Mouse (Mus musculus) ES-E14 (cell line): Measurements from ENCODE around the gene Fam20a. TPM values are rescaled to one million over a fixed set of nuclear protein-coding genes. Genes with fewer than 3 reads are reported as not detected.

ENCODE experiments used
- DNase-seq: peaks from one replicate; pipeline ENCODE4 v3.0.0-alpha.2; 2013; ENCODE audit warnings: low read depth, low spot score
- H3K27ac ChIP-seq: 2 replicates; pipeline ENCODE4 v1.5.1; 2012; ENCODE audit warnings: low read depth, mild to moderate bottlenecking, low read length, moderate library complexity, mixed read lengths; ENCODE audit not compliant: poor library complexity, insufficient read depth, severe bottlenecking
- H3K36me3 ChIP-seq: 2 replicates; pipeline ENCODE4 v1.6.1; 2012; ENCODE audit warnings: mild to moderate bottlenecking, low read length, moderate library complexity, mixed read lengths; ENCODE audit not compliant: control insufficient read depth, poor library complexity, insufficient read depth, severe bottlenecking
- H3K4me1 ChIP-seq, 2 experiments: fragments of 150-350 bp in 1 of 2; sonication (generic) in 1 of 2; 2 replicates each; pipeline ENCODE4 v1.6.1; 2012; ENCODE audit warnings: low read length in 2 of 2, mild to moderate bottlenecking in 1 of 2, mixed read lengths in 1 of 2; ENCODE audit not compliant: control insufficient read depth in 2 of 2, insufficient read depth in 2 of 2, poor library complexity in 1 of 2
- H3K4me3 ChIP-seq, 2 experiments: fragments of 150-350 bp in 1 of 2; sonication (generic) in 1 of 2; 2 replicates each; pipeline ENCODE4 v1.5.1; 2012; ENCODE audit warnings: low read length in 2 of 2, low read depth in 1 of 2, mild to moderate bottlenecking in 1 of 2, mixed read lengths in 1 of 2; ENCODE audit not compliant: insufficient read depth in 1 of 2, poor library complexity in 1 of 2, severe bottlenecking in 1 of 2
- H3K9ac ChIP-seq: 2 replicates; pipeline ENCODE4 v1.6.1; 2012; ENCODE audit warnings: low read depth, mild to moderate bottlenecking, low read length, mixed read lengths; ENCODE audit not compliant: poor library complexity, insufficient read depth, severe bottlenecking
- H3K9me3 ChIP-seq: fragments of 150-350 bp; sonication (generic); 2 replicates; pipeline ENCODE4 v1.6.1; 2012; ENCODE audit warnings: low read depth, mild to moderate bottlenecking, low read length; ENCODE audit not compliant: control insufficient read depth, insufficient read depth
- CHD2 ChIP-seq: IDR thresholded peaks from 2 replicates; pipeline ENCODE4 v1.6.1; 2014; ENCODE audit warnings: mild to moderate bottlenecking, low read depth, low read length, inconsistent platforms
- HCFC1 ChIP-seq: IDR thresholded peaks from 2 replicates; pipeline ENCODE4 v1.6.1; 2012; ENCODE audit warnings: low read length, inconsistent platforms, borderline replicate concordance; ENCODE audit not compliant: insufficient read depth
- MAFK ChIP-seq: IDR thresholded peaks from 2 replicates; pipeline ENCODE4 v1.6.1; 2014; ENCODE audit warnings: mild to moderate bottlenecking, low read depth, low read length, inconsistent platforms; ENCODE audit not compliant: insufficient read depth
- ZC3H11A ChIP-seq: IDR thresholded peaks from 2 replicates; pipeline ENCODE4 v1.6.1; 2012; ENCODE audit warnings: low read depth, mild to moderate bottlenecking, inconsistent platforms, low read length, borderline replicate concordance
- ZNF384 ChIP-seq: IDR thresholded peaks from 2 replicates; pipeline ENCODE4 v1.6.1; 2012; ENCODE audit warnings: low read depth, low read length, inconsistent platforms
- in situ Hi-C, 2 experiments: fragments of 600-800 bp; cut with MboI; formaldehyde crosslinking; loops; one replicate each; pipeline ENCODE4 v1.15.1; 2025; ENCODE audit warnings: low sequenced_read_pairs in 2 of 2, inconsistent platforms in 1 of 2; ENCODE audit not compliant: unreplicated experiment in 2 of 2
- total RNA-seq: library from RNA; depleted of rRNA; stranded (reverse); fragments of 300-350 nt; gene quantifications from 2 replicates; pipeline ENCODE4 v1.2.3, GENCODE M21; 2012

Fam20a gene
- total RNA-seq, 1 experiment: 0.45 TPM

DNA sequence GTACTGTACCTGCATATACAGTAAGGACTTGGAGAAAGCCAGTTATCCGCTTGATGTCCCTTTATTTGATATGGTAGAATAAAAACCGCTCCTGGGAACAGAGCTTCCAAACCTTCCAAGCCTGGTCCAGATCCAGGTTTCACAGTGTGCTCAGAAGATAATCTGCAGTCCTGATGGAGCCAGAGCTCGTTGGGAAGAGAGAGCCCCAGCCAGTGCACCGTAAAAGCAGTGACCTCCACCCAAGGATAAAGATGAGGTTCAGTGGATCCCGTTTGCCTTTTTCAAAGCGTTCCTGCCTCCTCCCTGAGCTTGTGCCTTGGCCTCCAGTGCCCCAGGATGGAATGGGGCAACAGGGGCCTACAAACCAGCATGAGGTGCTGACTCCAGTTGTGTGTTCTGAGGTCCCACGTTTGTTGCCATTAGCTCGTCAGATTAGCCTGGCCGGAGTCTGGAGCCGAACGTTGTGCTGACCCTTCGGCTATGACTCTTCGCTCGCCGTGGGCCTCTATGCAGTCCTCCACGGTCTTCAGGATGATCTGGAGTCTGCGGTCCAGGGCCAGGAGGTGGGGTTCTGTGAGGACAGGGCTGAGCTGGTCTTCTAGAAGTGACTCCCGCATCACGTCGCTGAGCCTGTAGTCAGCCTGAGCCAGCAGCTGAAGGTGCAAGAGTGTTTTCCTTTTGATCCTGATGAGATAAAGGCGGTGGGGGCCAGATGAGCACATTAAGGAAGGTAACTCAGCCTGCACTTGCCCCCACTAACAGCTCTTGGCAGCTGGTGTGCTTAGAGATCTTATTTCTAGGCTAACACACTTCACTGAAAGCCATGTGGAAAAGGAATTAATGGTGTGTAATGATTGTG lies 49.0 kb downstream of the Fam20a start:
- H3K9ac ChIP-seq: no peak overlapping the region
- DNase-seq: no peak
- peaks cover 4% of the 10 kb centered on the region; the same call in 1 of the 2 replicates for H3K36me3 ChIP-seq
- no peak overlapping the region for H3K27ac ChIP-seq
- no peak overlapping the region for H3K4me3 ChIP-seq
- TF ChIP-seq ZNF384 (no peak), MAFK (no peak), CHD2 (no peak), HCFC1 (no peak), ZC3H11A (no peak)
- H3K9me3 ChIP-seq: no peaks in the 10 kb centered on the region
- H3K4me1 ChIP-seq: peaks cover 2% of the 10 kb centered on the region in 2 experiments; a peak in 2 of 4 replicates
- in situ Hi-C loops: loop anchor here in 1 of 2 experiments (5.0 kb wide), 1 partner anchor 189 kb away; no protein-coding TSS in a partner anchor

DNA sequence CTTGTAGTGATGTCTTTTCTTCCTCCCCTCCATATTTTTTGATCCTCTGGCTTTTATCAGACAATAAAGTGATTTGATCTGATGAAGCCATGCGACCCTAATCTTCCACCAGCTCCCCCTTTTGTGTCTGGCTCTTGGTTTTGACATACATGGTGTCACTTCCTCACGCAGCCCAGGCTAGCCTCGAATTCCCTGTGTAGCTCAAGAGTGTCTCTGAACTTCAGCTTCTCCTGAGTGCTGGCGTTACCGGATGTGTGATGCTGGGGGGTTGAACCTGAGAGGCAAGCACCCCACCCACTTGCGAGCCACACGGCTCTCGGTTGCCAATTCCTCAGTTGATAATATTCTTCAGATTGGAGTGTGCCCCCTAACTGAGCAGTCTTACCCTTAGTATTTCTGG lies 49.7 kb downstream of the Fam20a start:
- H3K9ac ChIP-seq: no peak overlapping the region
- TF ChIP-seq ZNF384 (no peak), CHD2 (no peak), HCFC1 (no peak), ZC3H11A (no peak), MAFK (no peak)
- H3K36me3 ChIP-seq: peaks cover 10% of the 10 kb centered on the region
- no peak for DNase-seq
- in situ Hi-C loops: loop anchor here in 1 of 2 experiments (5.0 kb wide), 1 partner anchor 190 kb away; no protein-coding TSS in a partner anchor
- no peaks in the 10 kb centered on the region for H3K9me3 ChIP-seq
- H3K4me3 ChIP-seq: no peak overlapping the region
- H3K27ac ChIP-seq: no peak overlapping the region
- H3K4me1 ChIP-seq: peaks cover 2% of the 10 kb centered on the region in 2 experiments; a peak in 2 of 4 replicates

DNA sequence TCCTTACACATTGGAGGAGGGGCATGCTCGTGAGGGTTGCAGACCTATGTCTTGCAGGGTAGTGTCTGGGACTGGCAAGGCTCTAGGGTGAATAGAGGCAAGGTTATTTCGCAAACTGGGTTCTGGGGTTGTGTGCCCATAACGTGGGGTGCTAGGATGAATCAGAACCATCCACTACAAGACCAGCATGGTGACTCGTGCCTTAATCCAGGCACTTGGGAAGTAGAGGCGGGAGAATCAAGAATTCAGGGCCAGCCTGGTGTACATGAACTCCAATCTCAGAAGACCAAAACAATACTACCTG lies 50.1 kb downstream of the Fam20a start:
- DNase-seq: no peak
- Histone ChIP-seq H3K4me3 (no peak overlapping the region), H3K9ac (no peak overlapping the region), H3K4me1 (peaks cover 2% of the 10 kb centered on the region in 2 experiments; a peak in 2 of 4 replicates), H3K9me3 (no peaks in the 10 kb centered on the region), H3K27ac (no peak overlapping the region), H3K36me3 (peaks cover 12% of the 10 kb centered on the region)
- in situ Hi-C loops: loop anchor here in 1 of 2 experiments (5.0 kb wide), 1 partner anchor 190 kb away; no protein-coding TSS in a partner anchor
- TF ChIP-seq ZNF384 (no peak), HCFC1 (no peak), ZC3H11A (no peak), CHD2 (no peak), MAFK (no peak)

DNA sequence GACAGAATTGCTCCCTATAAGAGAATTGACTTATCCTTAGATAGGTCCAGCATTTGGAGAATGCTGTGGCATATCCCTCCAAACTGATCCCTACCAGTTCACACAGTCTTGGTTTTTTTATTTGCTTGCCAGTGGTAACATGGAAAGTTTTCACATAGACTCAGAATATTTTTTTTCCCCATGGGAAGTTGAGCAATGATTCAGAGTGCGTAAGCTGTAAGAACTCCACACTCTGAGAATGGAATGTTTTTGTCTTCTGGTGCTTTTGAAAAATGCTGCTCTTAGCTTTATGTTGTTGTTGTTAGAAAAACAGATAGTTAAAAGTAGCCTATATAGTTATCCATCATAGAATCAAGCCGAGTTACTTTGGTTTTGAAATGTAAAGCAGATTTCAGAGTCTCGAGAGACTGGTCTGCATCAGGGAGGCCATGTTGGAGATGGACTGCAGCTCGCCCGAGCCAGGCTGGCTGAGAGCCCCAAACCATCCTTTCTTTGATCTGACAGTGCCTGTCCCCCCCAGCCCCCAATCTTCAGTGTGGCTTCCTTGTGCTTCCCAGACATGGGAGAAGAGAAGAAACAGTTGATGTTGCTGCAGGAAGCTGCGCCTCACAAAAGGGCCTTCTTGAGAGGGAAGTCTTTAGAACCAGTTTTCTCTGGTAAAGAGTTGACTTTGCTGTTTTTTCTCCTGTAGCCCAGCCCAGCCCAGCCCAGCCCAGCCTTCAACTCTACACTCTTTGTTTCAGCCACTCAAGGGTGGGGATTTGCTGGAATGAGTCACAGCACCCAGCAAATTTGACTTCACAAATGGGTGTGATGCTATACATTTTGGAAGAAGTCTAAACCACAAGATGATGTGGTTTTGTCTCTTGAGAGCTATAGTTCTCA lies 50.7 kb downstream of the Fam20a start:
- no peak overlapping the region for H3K27ac ChIP-seq

More for the DNA sequence above, 50.7 kb downstream of the Fam20a start:
- in situ Hi-C loops: loop anchor here in 1 of 2 experiments (5.0 kb wide), 1 partner anchor 191 kb away; no protein-coding TSS in a partner anchor
- peaks cover 2% of the 10 kb centered on the region in 2 experiments; a peak in 2 of 4 replicates for H3K4me1 ChIP-seq
- peaks cover 13% of the 10 kb centered on the region for H3K36me3 ChIP-seq
- no peak for TF ChIP-seq HCFC1
- TF ChIP-seq ZC3H11A: no peak
- no peak for TF ChIP-seq ZNF384
- no peak for TF ChIP-seq CHD2
- TF ChIP-seq MAFK: no peak
- no peak overlapping the region for H3K9ac ChIP-seq
- no peak overlapping the region for H3K4me3 ChIP-seq
- no peak for DNase-seq
- no peaks in the 10 kb centered on the region for H3K9me3 ChIP-seq
